Mouse (Mus musculus): ENCODE results near the gene Tnfrsf13c.

DNA sequence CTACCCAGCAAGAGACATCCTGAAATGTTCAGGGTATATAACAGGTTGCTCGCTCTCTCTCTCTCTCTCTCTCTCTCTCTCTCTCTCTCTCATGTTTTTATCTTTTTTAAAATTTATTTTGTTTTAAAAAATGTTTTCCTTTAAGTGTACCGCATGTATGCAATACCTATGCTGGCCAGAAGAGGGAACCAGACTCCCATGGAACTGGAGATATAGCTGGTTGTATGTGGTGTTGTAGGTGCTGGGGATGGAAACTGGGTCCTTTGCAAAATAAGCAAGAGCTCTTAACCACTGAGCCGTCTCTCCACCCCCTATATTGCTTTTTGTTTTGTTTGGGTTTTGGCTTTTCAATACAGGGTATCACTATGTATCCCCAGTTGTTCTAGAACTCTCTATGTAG is 27.4 kb upstream of the Tnfrsf13c start:
- TF ChIP-seq GATA1 (IDR thresholded peaks at IDR 0.05; ENCODE audit: low read length) (no peak), TAL1 (IDR thresholded peaks at IDR 0.05; ENCODE audit: low read length) (no peak)

Data from erythroblast, embryonic 14.5 days (primary cell).